Mouse (Mus musculus): ENCODE data around the gene Hist1h2bh.

DNA sequence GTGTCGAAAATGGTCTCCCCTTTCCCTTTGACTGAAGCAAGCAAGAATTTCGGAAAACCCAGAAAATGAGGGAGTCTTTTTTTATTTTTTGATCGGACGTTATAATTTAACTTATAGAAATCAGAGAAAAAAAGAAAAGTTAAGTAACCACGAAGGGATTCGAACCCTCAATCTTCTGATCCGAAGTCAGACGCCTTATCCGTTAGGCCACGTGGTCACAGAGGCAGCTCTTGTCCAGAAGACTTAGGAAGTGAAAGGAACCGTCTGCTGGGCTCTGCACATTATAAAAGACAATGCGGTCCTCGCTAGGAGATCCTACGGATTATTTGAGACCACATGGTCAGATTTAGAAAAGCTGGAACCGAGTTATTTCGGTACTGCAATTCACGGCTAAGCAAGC lies 16.9 kb downstream of the Hist1h2bh start:
- TF ChIP-seq CTCF (IDR thresholded peaks at IDR 0.05; ENCODE audit: low read depth), result no peak
- peak; percentile 34; the same call in 1 of the 2 replicates for TF ChIP-seq EP300 (IDR thresholded peaks at IDR 0.05; ENCODE audit: low read depth)
